Mouse (Mus musculus): ENCODE measurements around the gene Riox1. TPM values are rescaled to one million over a fixed set of nuclear protein-coding genes. Genes with fewer than 3 reads are reported as not detected.
"Not testable (repeated sequence)": the region's sequence is repeated elsewhere in the genome, so short reads cannot be mapped to it uniquely, and the experiment has no call there.

Gene Riox1
- total RNA-seq (2015) = 10.1 and 11.2 TPM in 2 replicates
- 10.1 and 13.4 TPM in 2 replicates for total RNA-seq (2017)

DNA sequence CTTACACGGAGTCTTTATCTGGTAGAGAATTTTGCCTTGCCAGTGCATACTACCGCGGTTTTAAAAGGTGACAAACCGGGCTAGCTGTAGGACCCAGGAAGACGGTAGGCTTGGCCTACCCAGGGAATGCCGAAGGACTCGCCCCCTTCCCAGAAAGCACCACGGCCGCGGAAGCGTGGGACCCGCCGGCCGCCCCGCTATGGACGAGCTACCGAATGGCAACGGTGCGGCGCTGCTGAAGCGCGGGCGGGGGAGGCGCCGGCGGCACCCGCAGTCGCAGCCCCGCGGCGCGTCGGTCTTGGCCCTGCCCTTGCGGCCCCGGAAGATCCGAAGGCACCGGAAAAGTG is at the start of gene Riox1:
Gene Riox1 (plus strand): TSS at position 116 of the 347 bp plus-strand sequence.
- ATAC-seq (ENCODE audit: poor library complexity, severe bottlenecking) = peak; percentile 77

DNA sequence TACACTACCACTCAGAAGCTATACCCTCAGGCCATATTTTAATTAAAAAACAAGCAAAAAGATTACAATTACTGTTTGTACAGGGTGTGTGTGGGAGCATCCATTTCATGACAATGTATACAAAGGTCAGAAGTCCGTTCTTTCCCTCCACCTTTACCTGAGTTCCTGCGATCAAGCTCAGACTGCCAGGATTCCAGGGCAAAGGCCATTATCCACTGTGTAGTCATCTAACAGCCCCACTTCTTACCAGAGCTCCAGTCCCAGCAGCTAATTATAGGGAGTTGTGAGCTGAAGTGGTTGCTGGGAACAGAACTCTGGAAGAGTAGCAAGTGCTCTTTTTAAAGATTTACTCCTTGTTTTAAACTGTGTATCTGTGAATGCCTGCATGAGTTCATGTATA is 40.0 kb upstream of the Riox1 start:
- no peak for ATAC-seq (ENCODE audit: poor library complexity, severe bottlenecking)

GRCm38 (mm10) chr12:83914202-83914740 is 36.1 kb upstream of the Riox1 start:
- peak; percentile 91 for ATAC-seq (ENCODE audit: poor library complexity, severe bottlenecking)

DNA sequence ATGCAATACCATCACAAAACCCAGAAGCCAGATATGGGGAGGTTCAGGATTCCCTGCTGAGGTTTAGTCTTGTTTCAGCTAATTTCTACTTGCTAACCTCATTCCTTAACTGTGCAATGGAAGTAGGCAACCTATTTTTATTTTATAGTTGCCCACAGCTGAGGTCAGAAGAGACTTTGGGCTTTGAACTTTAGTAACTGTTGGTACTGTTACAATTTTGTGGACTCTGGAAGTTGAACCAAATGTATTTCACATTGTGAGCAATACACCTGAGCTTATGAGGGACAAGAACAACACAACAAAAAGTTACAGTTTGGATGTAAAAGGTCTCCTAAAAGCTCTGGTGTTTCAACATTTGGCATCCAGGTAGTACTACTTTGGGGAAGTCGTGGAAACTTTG is 35.6 kb upstream of the Riox1 start:
- ATAC-seq (ENCODE audit: poor library complexity, severe bottlenecking) = no peak

DNA sequence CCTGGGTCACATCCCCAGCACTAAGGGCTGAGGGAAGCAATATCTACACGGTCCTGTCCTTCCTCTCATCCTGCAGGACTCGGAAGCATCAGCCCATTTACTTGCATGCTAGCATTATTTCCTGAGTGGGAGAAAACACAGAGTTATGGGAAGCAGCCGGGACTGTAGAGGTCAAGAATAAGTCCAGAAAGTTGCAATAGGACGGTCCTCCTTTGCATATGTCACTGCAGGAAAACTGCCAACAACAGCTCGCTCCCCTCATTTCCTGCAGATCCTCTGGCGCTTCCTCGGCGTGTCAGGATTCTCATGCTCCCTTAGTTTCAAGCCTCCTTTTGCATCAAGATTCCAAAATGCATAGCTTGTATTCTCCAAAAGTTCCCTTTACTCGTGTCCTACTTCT is 33.5 kb upstream of the Riox1 start:
- ATAC-seq (ENCODE audit: poor library complexity, severe bottlenecking) = no peak

DNA sequence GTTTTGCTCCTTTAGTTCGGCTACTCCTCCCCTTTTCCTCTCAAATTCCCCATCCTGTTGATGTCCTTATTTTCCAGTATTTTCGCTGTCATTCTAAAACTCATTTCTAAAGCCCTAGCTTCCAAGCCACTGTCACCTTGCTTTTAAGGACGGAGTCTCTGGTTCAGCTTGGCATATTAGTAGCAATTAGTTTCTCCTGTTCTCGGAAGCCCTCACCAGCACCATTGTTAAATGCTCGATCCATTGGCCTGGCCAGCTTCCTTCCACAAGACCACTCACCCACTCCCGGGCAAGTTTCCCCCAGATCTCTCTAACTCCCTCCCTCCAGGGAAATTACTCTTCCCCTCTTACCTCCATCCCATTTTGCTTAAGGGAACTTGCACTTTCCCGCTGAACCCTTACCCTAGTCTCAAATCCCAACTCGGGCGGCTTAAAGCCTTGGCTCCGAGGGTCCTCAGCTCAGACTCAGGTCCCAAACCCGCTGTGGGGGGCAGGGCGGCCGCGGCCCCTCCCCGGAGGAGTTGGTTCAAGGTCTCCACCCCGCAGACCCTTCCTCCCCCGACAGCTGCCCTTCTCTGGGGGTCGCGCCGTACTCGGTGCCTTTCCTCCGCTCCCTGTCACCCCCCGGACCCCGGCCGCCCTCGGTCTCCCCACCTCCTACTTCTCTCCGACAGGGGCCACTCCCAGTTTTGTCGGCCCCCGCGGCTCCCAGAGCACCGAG is 29.5 kb upstream of the Riox1 start:
- no peak for ATAC-seq (ENCODE audit: poor library complexity, severe bottlenecking)

- ATAC-seq (ENCODE audit: poor library complexity, severe bottlenecking) = peak; percentile 98
These were observed 28.6 kb upstream of the Riox1 start, which contains the start of gene Numb for GRCm38 (mm10) chr12:83921535-83922381. Gene Numb (minus strand): TSS chr12:83921934.

GRCm38 (mm10) chr12:83922724-83923485 is 27.5 kb upstream of the Riox1 start:
- no peak for ATAC-seq (ENCODE audit: poor library complexity, severe bottlenecking)

GRCm38 (mm10) chr12:83923486-83923859 is 26.9 kb upstream of the Riox1 start:
- no peak for ATAC-seq (ENCODE audit: poor library complexity, severe bottlenecking)

DNA sequence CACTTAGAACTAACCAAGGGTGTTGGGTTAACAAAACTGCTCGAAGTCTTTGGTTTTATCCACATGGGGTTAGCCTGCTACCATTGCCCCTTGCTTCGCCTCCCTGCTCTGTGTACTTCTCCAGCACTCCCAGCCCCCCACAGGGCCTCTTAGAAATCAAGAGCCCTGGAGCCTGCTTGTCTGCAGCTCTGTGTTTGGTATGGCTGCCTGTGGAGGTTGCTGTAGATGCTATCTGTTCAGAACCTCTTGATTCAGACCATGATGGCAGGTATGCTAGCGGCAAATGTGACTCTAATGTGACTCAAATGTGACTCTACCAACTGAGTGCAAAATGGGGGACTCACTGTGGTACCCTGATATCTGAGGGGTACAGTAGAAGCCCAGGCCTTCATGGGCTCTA is 26.1 kb upstream of the Riox1 start:
- ATAC-seq (ENCODE audit: poor library complexity, severe bottlenecking) = no peak

- no peak for ATAC-seq (ENCODE audit: poor library complexity, severe bottlenecking)
These were observed 25.2 kb upstream of the Riox1 start for GRCm38 (mm10) chr12:83925160-83925703.

DNA sequence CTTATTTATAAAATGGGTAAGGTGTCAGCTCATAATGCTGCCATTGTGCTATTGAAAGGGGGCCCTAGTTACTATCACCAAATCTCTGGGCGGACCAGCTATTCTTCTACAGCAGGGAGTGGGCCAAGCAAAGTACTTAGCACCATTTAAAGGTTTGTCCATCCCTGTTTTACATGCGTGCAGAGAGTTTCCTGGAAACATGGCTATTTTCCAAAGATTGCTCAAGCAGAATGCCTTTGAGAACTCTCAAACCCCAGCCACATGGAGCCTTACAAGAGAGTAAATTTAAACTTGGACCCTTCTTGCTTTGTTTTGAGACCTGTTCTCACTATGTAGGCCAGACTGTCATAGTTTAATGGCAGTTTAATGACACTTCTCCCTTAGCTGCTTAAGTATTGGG is 24.3 kb upstream of the Riox1 start:
- no peak for ATAC-seq (ENCODE audit: poor library complexity, severe bottlenecking)

GRCm38 (mm10) chr12:83927747-83928146 is 22.7 kb upstream of the Riox1 start:
- peak; percentile 72 for ATAC-seq (ENCODE audit: poor library complexity, severe bottlenecking)

GRCm38 (mm10) chr12:83929186-83929804 is 21.1 kb upstream of the Riox1 start:
- ATAC-seq (ENCODE audit: poor library complexity, severe bottlenecking) = peak; percentile 85

DNA sequence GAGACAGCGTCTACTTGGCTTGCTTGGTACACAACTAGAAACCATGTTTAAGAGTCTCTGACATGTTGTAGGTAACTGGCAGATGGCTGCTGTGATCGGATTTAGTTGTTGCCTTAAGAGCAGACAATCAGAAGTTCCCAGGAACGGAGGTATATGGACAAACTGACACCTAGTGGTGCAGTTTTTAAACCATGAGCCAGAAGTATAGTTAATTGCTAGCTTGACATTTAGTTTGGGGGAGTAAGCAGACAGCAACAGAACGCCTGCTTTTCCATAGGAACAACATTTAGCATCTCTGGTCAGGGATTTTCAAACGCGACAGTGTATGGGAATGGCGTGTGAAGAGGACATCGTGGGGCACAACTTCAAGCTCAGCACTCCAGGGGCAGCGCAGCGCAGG is 12.8 kb upstream of the Riox1 start:
- ATAC-seq (ENCODE audit: poor library complexity, severe bottlenecking) = no peak

GRCm38 (mm10) chr12:83938592-83938991 is 11.8 kb upstream of the Riox1 start:
- not testable (repeated sequence) for ATAC-seq (ENCODE audit: poor library complexity, severe bottlenecking)

- peak; percentile 59; the same call in 1 of the 2 replicates for ATAC-seq (ENCODE audit: poor library complexity, severe bottlenecking)
These were observed 11.1 kb upstream of the Riox1 start for GRCm38 (mm10) chr12:83939332-83939731.

DNA sequence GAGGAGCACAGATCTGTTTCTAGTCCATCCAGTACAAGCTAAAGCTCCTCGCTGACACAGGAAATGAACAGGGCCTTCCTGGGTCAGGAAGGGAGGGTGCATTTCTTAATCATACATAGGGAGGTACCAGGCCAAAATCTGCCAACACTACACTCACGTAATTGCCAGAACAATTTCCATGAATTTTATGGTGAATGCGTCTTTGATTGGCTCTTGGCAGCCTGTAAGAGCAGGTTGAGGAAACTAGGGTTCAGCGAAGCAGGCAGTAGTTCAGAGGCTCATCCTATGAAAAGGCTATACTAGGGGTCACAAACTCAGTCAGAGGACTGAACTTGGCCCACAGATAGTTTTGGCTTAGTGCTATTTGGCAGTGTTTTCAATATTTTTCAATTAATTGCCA is 10.4 kb upstream of the Riox1 start:
- no peak for ATAC-seq (ENCODE audit: poor library complexity, severe bottlenecking)

DNA sequence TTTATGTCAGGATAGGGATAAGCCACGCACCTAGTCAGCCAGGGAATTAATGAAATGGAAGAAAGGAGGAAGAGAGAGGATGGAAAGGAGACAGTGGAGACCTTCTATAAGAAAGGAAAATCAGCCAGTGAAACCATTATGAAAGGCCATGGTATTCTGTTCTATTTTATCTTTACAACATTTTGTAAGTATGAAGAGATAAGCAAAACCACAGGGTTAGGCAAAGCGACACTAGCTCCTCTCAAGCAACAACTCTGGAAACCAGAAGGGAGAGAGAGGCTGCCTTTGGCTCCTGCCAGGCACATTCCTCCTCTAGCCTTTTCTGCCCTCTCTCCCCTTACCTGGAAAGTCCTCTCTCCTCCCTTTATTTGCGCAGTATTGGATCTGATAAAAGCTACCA is 8.5 kb upstream of the Riox1 start:
- ATAC-seq (ENCODE audit: poor library complexity, severe bottlenecking) = no peak

GRCm38 (mm10) chr12:83947260-83947811 is 3.1 kb upstream of the Riox1 start:
- no peak for ATAC-seq (ENCODE audit: poor library complexity, severe bottlenecking)
